ENCODE assay signal across 8 mouse cellular contexts in the genomic region with DNA sequence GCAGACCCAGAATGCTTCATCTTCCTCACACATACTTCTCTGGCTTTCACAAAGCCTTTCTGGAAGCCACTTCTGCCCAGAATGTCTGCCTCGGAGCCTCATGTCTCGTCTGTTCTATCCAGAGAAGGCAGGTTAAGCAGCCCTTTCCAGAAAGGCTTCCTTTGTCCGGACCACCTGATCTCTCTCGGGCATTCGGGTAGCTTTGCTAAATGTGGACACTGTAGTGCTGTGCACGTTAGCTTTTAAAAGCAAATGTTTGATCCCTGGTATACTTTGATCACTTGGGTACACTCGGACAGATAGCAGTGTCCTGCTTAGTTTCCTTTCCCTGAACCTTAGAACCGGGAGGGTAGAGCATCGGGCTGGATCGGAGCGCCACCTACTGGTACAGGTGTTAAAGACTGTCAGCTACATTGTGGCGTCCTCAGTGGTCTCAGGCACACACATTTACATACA. TPM values are rescaled to one million over a fixed set of nuclear protein-coding genes. Genes with fewer than 3 reads are reported as not detected.
DNase-seq lines count a peak whose midpoint lies in the region; ATAC-seq lines count a peak whose summit lies in the region.

No protein-coding gene starts in this region.

- H3K9ac ChIP-seq in hindbrain, embryonic 14.5 days, result peak overlapping the region; percentile 41; the same call in 1 of the 2 replicates

- no peak overlapping the region for H3K4me3 ChIP-seq in hindbrain, embryonic 14.5 days (replicated peaks; ENCODE audit: low read length)

- 9% methylated on average over 12 of the region's 12 CpGs for WGBS in hindbrain, embryonic 14.5 days

- no peaks in the 10 kb centered on the region for H3K9me3 ChIP-seq in hindbrain, embryonic 14.5 days (ENCODE audit: control insufficient read depth, low read length)

- H3K36me3 ChIP-seq in hindbrain, embryonic 14.5 days (replicated peaks; ENCODE audit: control insufficient read depth, insufficient read depth), result no peaks in the 10 kb centered on the region

- H3K27ac ChIP-seq in hindbrain, embryonic 14.5 days, result no peak overlapping the region

- no peaks in the 10 kb centered on the region for H3K4me1 ChIP-seq in hindbrain, embryonic 14.5 days (replicated peaks; ENCODE audit: control insufficient read depth, insufficient read depth, low read length)

- no peaks in the 10 kb centered on the region for H3K27me3 ChIP-seq in hindbrain, embryonic 14.5 days (ENCODE audit: control insufficient read depth, insufficient read depth, low read length)

- H3K4me2 ChIP-seq in hindbrain, embryonic 14.5 days (replicated peaks), result peak overlapping the region; percentile 46

- peak; percentile 81 for DNase-seq in R1 (ENCODE audit: low read depth, low spot score)
- peak; percentile 90 to 94 for DNase-seq in cerebellum, postnatal 14 days
- DNase-seq in frontal cortex, postnatal 25 days (ENCODE audit: low spot score in 2 of 2), result peak; percentile 73 to 75
- peak; percentile 93 for DNase-seq in hindbrain, embryonic 14.5 days (ENCODE audit: low spot score)
- peak; percentile 72 to 93 for DNase-seq in layer of hippocampus, postnatal 25 days (ENCODE audit: extremely low spot score in 1 of 2, low spot score in 1 of 2)
- peak; percentile 61 for DNase-seq in lung, postnatal 25 days (ENCODE audit: low spot score)
- DNase-seq in retina, adult 2 months (ENCODE audit: low read depth, low spot score), result peak; percentile 79
- DNase-seq in thymus, postnatal 25 days, result peak; percentile 93

- ATAC-seq in hindbrain, embryonic 14.5 days (ENCODE audit: low FRiP score), result peak; percentile 85

RNA-seq across cellular contexts. Expression of a gene that starts 29.7 kb away (rescaled TPM):
- 5.9 and 10.5 TPM in 2 replicates for polyA plus RNA-seq in hindbrain, embryonic 14.5 days (2014; fragmentation: Nextera tagmentation; extraction: Ambion mirVana)
- 1 to 10 TPM in 1 of 2 experiments, under 1 TPM in 1; 0.73 to 1.0 TPM for total RNA-seq in layer of hippocampus, postnatal 25 days (2021)
